Mouse (Mus musculus): ENCODE results near the gene H2-K1. TPM values are rescaled to one million over a fixed set of nuclear protein-coding genes. Genes with fewer than 3 reads are reported as not detected.
A peak's percentile ranks its signal among the peaks of the same experiment; 100 is the strongest.

Gene H2-K1
- total and polyA plus RNA-seq, 3 experiments = 1,734 to 2,472 (median 1,753) TPM

- TF ChIP-seq EP300 (IDR thresholded peaks at IDR 0.05; ENCODE audit: low read length) = no peak
- no peak for TF ChIP-seq SMC3 (IDR thresholded peaks at IDR 0.05; ENCODE audit: low read depth, low read length)
- no peak for TF ChIP-seq MAFK (IDR thresholded peaks at IDR 0.05; ENCODE audit: insufficient replicate concordance, low read length)
- TF ChIP-seq UBTF (IDR thresholded peaks at IDR 0.05; ENCODE audit: low read depth, low read length) = no peak
- no peak for TF ChIP-seq ZNF384 (IDR thresholded peaks at IDR 0.05; ENCODE audit: low read depth, low read length)
- TF ChIP-seq HCFC1 (IDR thresholded peaks at IDR 0.05; ENCODE audit: low read depth, low read length) = peak; percentile 94
- TF ChIP-seq ETS1 (conservative IDR thresholded peaks at IDR 0.05; ENCODE audit: low read depth, low read length) = no peak
- peak; percentile 47; the same call in 1 of the 2 replicates for TF ChIP-seq ZMIZ1 (IDR thresholded peaks at IDR 0.05; ENCODE audit: low read depth, low read length)
- TF ChIP-seq CHD2 (IDR thresholded peaks at IDR 0.05; ENCODE audit: low read length) = no peak
- peak; percentile 90 for TF ChIP-seq TCF12 (IDR thresholded peaks at IDR 0.05; ENCODE audit: low read depth, low read length)
- no peak for TF ChIP-seq MEF2A (IDR thresholded peaks at IDR 0.05; ENCODE audit: borderline replicate concordance, low read depth, low read length)
- peak; percentile 75 for TF ChIP-seq IRF4 (IDR thresholded peaks at IDR 0.05; ENCODE audit: low read depth, low read length)
- peak; percentile 95 for TF ChIP-seq POLR2AphosphoS2 (IDR thresholded peaks at IDR 0.05; ENCODE audit: low read depth, low read length)
- no peak for TF ChIP-seq RAD21 (IDR thresholded peaks at IDR 0.05; ENCODE audit: low read depth, low read length)
- TF ChIP-seq SIN3A (IDR thresholded peaks at IDR 0.05; ENCODE audit: low read length) = peak; percentile 80; the same call in 1 of the 2 replicates
- TF ChIP-seq MAX (IDR thresholded peaks at IDR 0.05; ENCODE audit: low read length) = peak; percentile 92
- TF ChIP-seq MXI1 (IDR thresholded peaks at IDR 0.05; ENCODE audit: low read depth, low read length) = peak; percentile 77
These were observed 44.5 kb downstream of the H2-K1 start, which contains the start of the genes Vps52 and Rps18 (continued) for GRCm38 (mm10) chr17:33955555-33956214.

GRCm38 (mm10) chr17:33954646-33955554 lies 45.2 kb downstream of the H2-K1 start:
- peak overlapping the region; percentile 61 to 96 (median 91) for H3K4me3 ChIP-seq (replicated peaks in 1 of 3; ENCODE audit: low read depth in 2 of 3, low read length in 2 of 3, poor library complexity in 1 of 3)
- H3K27ac ChIP-seq (ENCODE audit: insufficient read depth, low read depth) = peak overlapping the region; percentile 26
- peak overlapping the region; percentile 53 for H3K9ac ChIP-seq (ENCODE audit: insufficient read depth, low read depth)
- in situ Hi-C loops (cut with MboI; ENCODE audit: low pct_ligation_motif_present, low pct_unique_long_range_greater_than_20kb, low sequenced_read_pairs) (no loop called here), dilution Hi-C loops (cut with MboI; ENCODE audit: extremely low pct_ligation_motif_present, extremely low pct_unique_long_range_greater_than_20kb, low sequenced_read_pairs) (no loop called here)
- H3K36me3 ChIP-seq (replicated peaks in 1 of 2; ENCODE audit: control insufficient read depth in 1 of 2, insufficient read depth in 1 of 2, low read length in 1 of 2) = peaks cover 54 to 67% of the 10 kb centered on the region in 2 experiments
- H3K9me3 ChIP-seq (replicated peaks; ENCODE audit: low read length) = no peaks in the 10 kb centered on the region
- peaks cover 10 to 43% of the 10 kb centered on the region in 2 experiments for H3K4me1 ChIP-seq (ENCODE audit: control insufficient read depth in 1 of 2, insufficient read depth in 2 of 2)
- peaks cover 29% of the 10 kb centered on the region for H3K79me2 ChIP-seq (replicated peaks; ENCODE audit: control insufficient read depth, extremely low read depth, insufficient read depth, poor library complexity, severe bottlenecking)
- DNase-seq (ENCODE audit: extremely low read depth) = no peak
- H3K4me2 ChIP-seq (ENCODE audit: insufficient read depth, low read depth, poor library complexity, severe bottlenecking) = peak overlapping the region; percentile 63
- H3K27me3 ChIP-seq (replicated peaks) = no peaks in the 10 kb centered on the region
- no peak for TF ChIP-seq JUND (conservative IDR thresholded peaks at IDR 0.05; ENCODE audit: low read depth, low read length)
- no peak for TF ChIP-seq MAZ (IDR thresholded peaks at IDR 0.05; ENCODE audit: low read depth, low read length)
- TF ChIP-seq MYC (IDR thresholded peaks at IDR 0.05; ENCODE audit: low read depth, low read length) = no peak
- no peak for TF ChIP-seq NELFE (IDR thresholded peaks at IDR 0.05; ENCODE audit: low read depth, low read length)
- no peak for TF ChIP-seq CHD2 (IDR thresholded peaks at IDR 0.05; ENCODE audit: low read length)
- no peak for TF ChIP-seq TBP (conservative IDR thresholded peaks at IDR 0.05; ENCODE audit: low read depth, low read length)
- no peak for TF ChIP-seq RAD21 (IDR thresholded peaks at IDR 0.05; ENCODE audit: low read depth, low read length)
- no peak for TF ChIP-seq SMC3 (IDR thresholded peaks at IDR 0.05; ENCODE audit: low read depth, low read length)
- TF ChIP-seq EP300 (IDR thresholded peaks at IDR 0.05; ENCODE audit: low read length) = no peak
- TF ChIP-seq JUN (IDR thresholded peaks at IDR 0.05; ENCODE audit: insufficient read depth, low read depth, low read length) = no peak
- TF ChIP-seq HCFC1 (IDR thresholded peaks at IDR 0.05; ENCODE audit: low read depth, low read length) = no peak
- 0 out of 2 replicates have a peak, but pooled peaks have one; percentile 31 for TF ChIP-seq UBTF (IDR thresholded peaks at IDR 0.05; ENCODE audit: low read depth, low read length)
- TF ChIP-seq ZKSCAN1 (IDR thresholded peaks at IDR 0.05; ENCODE audit: borderline replicate concordance, low read depth, low read length) = no peak
- no peak; the same call in 1 of the 2 replicates for TF ChIP-seq SIN3A (IDR thresholded peaks at IDR 0.05; ENCODE audit: low read length)
- peak; percentile 83 for TF ChIP-seq CHD1 (IDR thresholded peaks at IDR 0.05; ENCODE audit: low read depth, low read length)
- no peak for TF ChIP-seq GABPA (IDR thresholded peaks at IDR 0.05; ENCODE audit: insufficient replicate concordance, low read depth, low read length)
- TF ChIP-seq ZMIZ1 (IDR thresholded peaks at IDR 0.05; ENCODE audit: low read depth, low read length) = no peak; the same call in none of the 2 replicates
- no peak for TF ChIP-seq KAT2A (IDR thresholded peaks at IDR 0.05; ENCODE audit: insufficient replicate concordance, low read length)
- TF ChIP-seq IRF4 (IDR thresholded peaks at IDR 0.05; ENCODE audit: low read depth, low read length) = no peak
- no peak for TF ChIP-seq CTCF (conservative IDR thresholded peaks at IDR 0.05 in 1 of 2, IDR thresholded peaks at IDR 0.05 in 1 of 2; ENCODE audit: low read depth in 2 of 2, low read length in 2 of 2)
- TF ChIP-seq E2F4 (IDR thresholded peaks at IDR 0.05; ENCODE audit: insufficient replicate concordance, low read depth, low read length) = 0 out of 2 replicates have a peak, but pooled peaks have one; percentile 14
- TF ChIP-seq MXI1 (IDR thresholded peaks at IDR 0.05; ENCODE audit: low read depth, low read length) = no peak; the same call in 1 of the 2 replicates
- TF ChIP-seq PAX5 (IDR thresholded peaks at IDR 0.05; ENCODE audit: low read length) = no peak
- TF ChIP-seq ELF1 (IDR thresholded peaks at IDR 0.05; ENCODE audit: low read depth, low read length) = no peak
- no peak for TF ChIP-seq ZNF384 (IDR thresholded peaks at IDR 0.05; ENCODE audit: low read depth, low read length)
- no peak for TF ChIP-seq MAX (IDR thresholded peaks at IDR 0.05; ENCODE audit: low read length)
